Mouse (Mus musculus) stomach, embryonic 15.5 days (tissue): ENCODE data around the gene Klrb1f. TPM values are rescaled to one million over a fixed set of nuclear protein-coding genes. Genes with fewer than 3 reads are reported as not detected.

Experiments used
- ATAC-seq: fragments of 200-750 bp; cut with Nextera tagmentation; 2 replicates; pipeline ENCODE4 v1.8.0; 2017; ENCODE audit warnings: low read depth, moderate number of reproducible peaks, moderate TSS enrichment; ENCODE audit not compliant: insufficient read depth, low FRiP score
- H3K27ac ChIP-seq: fragments of 300-500 bp; sonication (generic); 2 replicates; pipeline ENCODE4 v1.5.1; 2015; ENCODE audit warnings: mild to moderate bottlenecking, inconsistent platforms
- H3K27me3 ChIP-seq: fragments of 300-500 bp; sonication (generic); replicated peaks from 2 replicates; pipeline ENCODE4 v1.6.1; 2015; ENCODE audit warnings: inconsistent platforms
- H3K36me3 ChIP-seq: fragments of 300-500 bp; sonication (generic); 2 replicates; pipeline ENCODE4 v1.6.1; 2015; ENCODE audit warnings: inconsistent platforms
- H3K4me1 ChIP-seq: fragments of 300-500 bp; sonication (generic); 2 replicates; pipeline ENCODE4 v1.6.1; 2015; ENCODE audit warnings: inconsistent platforms
- H3K4me2 ChIP-seq: fragments of 300-500 bp; sonication (generic); 2 replicates; pipeline ENCODE4 v1.6.1; 2015; ENCODE audit warnings: mild to moderate bottlenecking, inconsistent platforms
- H3K4me3 ChIP-seq: fragments of 300-500 bp; sonication (generic); replicated peaks from 2 replicates; pipeline ENCODE4 v1.5.1; 2015; ENCODE audit warnings: inconsistent platforms
- H3K9ac ChIP-seq: fragments of 300-500 bp; sonication (generic); 2 replicates; pipeline ENCODE4 v1.6.1; 2015; ENCODE audit warnings: inconsistent platforms
- H3K9me3 ChIP-seq: fragments of 300-500 bp; sonication (generic); 2 replicates; pipeline ENCODE4 v1.6.1; 2016; ENCODE audit warnings: inconsistent platforms
- WGBS: fragments of 180-500 bp; shearing (Covaris S2); methylation state at CpG from one replicate; pipeline ENCODE4 v1.1.7; 2015; 5-methylcytosine and 5-hydroxymethylcytosine counted together
- polyA plus RNA-seq: library from polyadenylated mRNA; unstranded; fragments of >200 nt; fragmentation: Nextera tagmentation; extraction: Ambion mirVana; gene quantifications from 2 replicates; pipeline ENCODE4 v1.2.1, GENCODE M21; 2015

Klrb1f gene
- polyA plus RNA-seq, 1 experiment from 2014 or later, result 0.32 TPM

DNA sequence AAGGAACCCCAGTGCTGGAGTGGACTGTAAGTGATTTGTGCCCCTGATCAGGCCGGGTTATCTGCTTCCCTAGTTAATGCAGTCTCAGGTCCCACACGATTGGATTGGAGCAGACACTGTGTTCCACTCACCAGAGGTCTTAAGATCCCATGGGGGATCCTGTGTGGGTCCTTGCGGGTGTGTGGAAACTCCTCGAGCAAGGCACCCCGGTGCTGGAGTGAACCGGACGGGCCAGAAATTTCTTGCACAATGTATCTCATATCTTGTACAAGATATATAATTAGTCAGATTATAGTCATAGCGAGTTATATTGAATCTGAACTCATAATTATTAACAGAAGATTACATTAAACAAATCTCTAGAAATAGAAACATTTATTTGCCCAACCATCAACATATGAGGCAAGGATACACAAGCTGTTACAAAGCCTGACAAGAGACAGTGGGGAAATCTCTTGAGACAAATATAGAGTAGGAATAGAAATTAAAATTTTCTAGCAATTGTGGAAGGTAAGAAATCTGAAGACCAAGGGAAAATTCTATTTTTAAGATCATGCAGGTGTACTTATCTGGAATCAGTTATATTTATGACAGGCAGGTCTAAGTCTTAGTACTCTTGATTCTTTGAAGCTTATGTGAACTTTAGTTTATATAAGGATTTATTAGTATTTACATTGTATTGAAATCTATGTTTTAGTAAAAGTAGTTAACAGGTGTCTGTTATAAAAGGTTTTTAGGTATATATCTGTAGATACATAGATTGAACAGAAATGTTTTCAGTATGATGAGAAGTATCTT is 18.1 kb upstream of the Klrb1f start:
- Histone ChIP-seq H3K9me3 (no peaks in the 10 kb centered on the region), H3K9ac (no peak overlapping the region), H3K4me3 (no peak overlapping the region), H3K36me3 (no peaks in the 10 kb centered on the region), H3K27ac (no peak overlapping the region), H3K27me3 (no peaks in the 10 kb centered on the region), H3K4me1 (no peaks in the 10 kb centered on the region), H3K4me2 (no peak overlapping the region)
- WGBS, result 79% methylated on average over 8 of the region's 8 CpGs
- no peak for ATAC-seq

DNA sequence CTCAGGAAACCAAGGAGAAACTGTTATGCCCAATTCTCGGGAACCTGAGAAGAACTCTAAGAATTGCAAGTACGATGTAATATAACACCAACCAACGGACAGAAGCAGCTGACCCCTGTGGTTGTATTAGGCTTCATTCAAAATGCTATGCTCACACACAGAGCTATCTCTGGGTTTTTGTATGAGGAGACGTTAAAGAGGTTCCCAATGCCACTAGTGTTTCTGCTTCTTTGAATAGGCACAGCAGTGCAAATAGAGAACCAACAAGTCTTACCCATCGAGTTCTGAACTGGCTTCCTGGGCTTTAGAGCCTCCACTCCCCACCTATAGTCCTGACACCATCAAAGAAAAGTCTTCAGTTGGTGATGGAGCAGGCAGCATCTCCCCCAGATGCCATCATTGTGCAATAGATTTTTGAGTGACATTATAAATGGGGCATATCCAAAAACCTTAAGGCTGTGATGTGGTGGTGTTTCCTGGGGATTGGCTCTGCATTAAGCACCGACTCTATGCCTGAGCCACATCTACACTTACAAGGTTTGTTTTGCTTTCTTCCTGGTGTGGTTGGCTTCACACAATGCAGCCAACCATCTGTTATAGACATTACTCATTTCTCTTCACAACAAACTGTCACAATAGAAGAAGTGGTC is 15.4 kb upstream of the Klrb1f start:
- no peak for ATAC-seq
- no peaks in the 10 kb centered on the region for H3K4me1 ChIP-seq
- H3K27me3 ChIP-seq, result no peaks in the 10 kb centered on the region
- no peak overlapping the region for H3K4me3 ChIP-seq
- 56% methylated on average over 6 of the region's 6 CpGs for WGBS
- H3K9ac ChIP-seq, result no peak overlapping the region
- no peak overlapping the region for H3K4me2 ChIP-seq
- H3K9me3 ChIP-seq, result no peaks in the 10 kb centered on the region
- no peak overlapping the region for H3K27ac ChIP-seq
- no peaks in the 10 kb centered on the region for H3K36me3 ChIP-seq

DNA sequence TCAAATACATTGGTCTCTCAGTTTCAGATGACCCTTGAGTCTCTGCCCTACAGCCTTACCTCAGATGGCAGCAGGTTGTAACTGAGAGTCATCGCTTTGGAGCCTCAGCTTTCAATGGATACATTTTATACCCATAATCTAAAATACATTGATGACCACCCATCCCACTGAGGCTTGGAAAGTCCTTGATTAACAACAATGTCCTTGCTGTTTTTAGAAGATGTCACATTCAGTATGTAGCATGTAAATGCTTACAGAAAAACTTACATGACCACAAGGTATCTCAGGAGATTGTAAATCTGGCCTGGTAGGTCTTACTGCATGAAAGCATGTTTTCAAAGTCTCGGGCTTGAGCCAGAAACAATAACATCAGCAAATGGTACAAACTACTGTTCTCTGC is 14.7 kb upstream of the Klrb1f start:
- H3K4me1 ChIP-seq, result no peaks in the 10 kb centered on the region
- H3K36me3 ChIP-seq, result no peaks in the 10 kb centered on the region
- H3K9me3 ChIP-seq, result no peaks in the 10 kb centered on the region
- no peak for ATAC-seq
- H3K9ac ChIP-seq, result no peak overlapping the region
- H3K27ac ChIP-seq, result no peak overlapping the region
- H3K27me3 ChIP-seq, result no peaks in the 10 kb centered on the region
- H3K4me3 ChIP-seq, result no peak overlapping the region
- 76% methylated on average over 2 of the region's 2 CpGs for WGBS
- no peak overlapping the region for H3K4me2 ChIP-seq

DNA sequence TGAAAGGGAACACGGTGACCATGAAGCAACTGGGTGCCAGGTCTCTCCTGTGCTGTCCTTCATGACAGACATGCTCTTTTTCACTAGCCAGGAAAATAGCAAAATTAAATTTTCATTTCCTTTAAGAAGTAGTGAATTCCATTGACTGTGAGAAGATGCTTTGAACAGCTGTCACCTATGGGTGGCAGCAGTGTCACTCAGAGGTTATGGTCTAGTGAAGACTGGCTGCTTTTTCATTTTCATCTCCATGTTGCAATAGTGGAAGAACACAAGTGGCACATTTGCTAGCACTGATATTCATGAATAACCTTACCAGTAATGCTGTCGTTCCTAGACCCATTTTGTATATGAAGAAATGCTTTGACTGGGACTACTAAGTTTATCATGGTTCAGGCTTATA is 12.3 kb upstream of the Klrb1f start:
- Histone ChIP-seq H3K4me3 (no peak overlapping the region), H3K27me3 (no peaks in the 10 kb centered on the region), H3K9ac (no peak overlapping the region), H3K4me2 (no peak overlapping the region), H3K27ac (no peak overlapping the region), H3K9me3 (no peaks in the 10 kb centered on the region), H3K4me1 (no peaks in the 10 kb centered on the region), H3K36me3 (no peaks in the 10 kb centered on the region)
- WGBS, result 75% methylated on average over 2 of the region's 2 CpGs
- ATAC-seq, result no peak

DNA sequence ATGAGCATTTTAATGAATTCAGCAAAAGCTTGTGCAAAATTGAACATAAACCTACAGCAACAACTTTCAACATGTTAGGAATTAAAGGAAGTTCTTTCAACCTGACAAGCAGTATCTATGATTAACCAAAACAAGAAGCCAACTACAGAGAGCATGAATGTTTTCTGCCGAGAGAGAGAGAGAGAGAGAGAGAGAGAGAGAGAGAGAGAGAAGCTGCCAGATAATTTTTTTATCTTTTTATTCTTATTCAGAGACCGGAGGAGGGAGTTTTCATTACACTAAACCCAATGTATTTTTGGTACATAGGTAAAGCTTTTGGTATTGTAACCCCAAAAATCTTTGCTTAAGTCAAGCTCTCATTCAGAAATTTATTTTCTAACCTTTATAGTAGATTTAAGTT is 10.7 kb upstream of the Klrb1f start:
- no peak for ATAC-seq
- Histone ChIP-seq H3K4me3 (no peak overlapping the region), H3K27ac (no peak overlapping the region), H3K4me1 (no peaks in the 10 kb centered on the region), H3K9ac (no peak overlapping the region), H3K9me3 (no peaks in the 10 kb centered on the region), H3K27me3 (no peaks in the 10 kb centered on the region), H3K36me3 (no peaks in the 10 kb centered on the region), H3K4me2 (no peak overlapping the region)
- 65% methylated on average over 2 of the region's 2 CpGs for WGBS

DNA sequence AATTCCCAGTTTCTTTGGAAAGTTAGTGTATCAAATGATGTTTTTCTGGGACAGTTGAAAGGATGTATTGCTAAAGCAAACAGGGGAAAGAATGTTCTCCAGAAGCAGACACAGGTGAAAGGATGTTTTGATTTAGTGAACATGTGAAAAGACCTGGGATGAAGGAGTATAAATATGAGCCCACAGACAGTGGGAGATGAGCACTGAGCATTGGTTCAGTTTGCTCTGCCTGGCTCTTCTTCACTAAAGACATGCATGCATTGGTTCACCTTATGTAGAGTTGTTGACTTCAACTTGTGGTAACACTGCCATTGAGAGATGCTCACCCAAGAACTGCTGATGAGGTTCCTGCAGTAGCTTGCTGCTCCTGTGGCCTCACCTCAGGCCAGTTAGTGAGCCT is 9.4 kb upstream of the Klrb1f start:
- no peak overlapping the region for H3K4me3 ChIP-seq
- no peaks in the 10 kb centered on the region for H3K9me3 ChIP-seq
- no peak overlapping the region for H3K27ac ChIP-seq
- no peak overlapping the region for H3K9ac ChIP-seq
- no peak overlapping the region for H3K4me2 ChIP-seq
- ATAC-seq, result no peak
- H3K36me3 ChIP-seq, result no peaks in the 10 kb centered on the region
- H3K4me1 ChIP-seq, result no peaks in the 10 kb centered on the region
- H3K27me3 ChIP-seq, result no peaks in the 10 kb centered on the region

DNA sequence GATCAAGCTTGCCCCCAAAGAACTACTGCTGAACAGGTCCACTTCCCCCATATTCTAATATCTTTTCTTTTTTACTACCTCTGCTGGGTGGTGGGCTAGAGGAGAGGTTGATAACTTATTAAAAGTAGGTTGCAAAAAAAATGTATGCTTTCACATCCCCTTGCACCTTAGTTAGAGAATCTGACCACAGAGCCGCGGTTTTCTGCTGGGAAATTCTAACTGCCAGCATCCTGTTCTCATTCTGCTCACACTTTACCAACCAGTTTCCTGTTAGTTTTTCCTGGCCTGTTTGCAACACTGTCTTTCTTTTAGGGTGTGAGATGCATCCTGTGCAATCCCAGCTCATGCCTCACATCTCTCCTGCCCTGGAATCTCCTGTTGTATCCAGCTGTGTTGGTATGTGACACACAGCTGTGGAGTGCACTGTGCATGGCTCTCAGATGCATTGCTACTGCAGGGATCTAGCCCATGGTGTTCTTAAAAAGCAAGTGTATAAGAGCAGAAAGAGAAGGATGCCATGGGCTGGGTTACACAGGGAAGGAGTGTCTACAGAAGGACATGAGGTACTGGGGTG is 8.7 kb upstream of the Klrb1f start:
- Histone ChIP-seq H3K4me2 (no peak overlapping the region), H3K4me1 (no peaks in the 10 kb centered on the region), H3K36me3 (no peaks in the 10 kb centered on the region), H3K4me3 (no peak overlapping the region), H3K27me3 (no peaks in the 10 kb centered on the region), H3K9me3 (no peaks in the 10 kb centered on the region), H3K9ac (no peak overlapping the region), H3K27ac (no peak overlapping the region)
- WGBS, result 80% methylated on average over 2 of the region's 2 CpGs
- ATAC-seq, result no peak

DNA sequence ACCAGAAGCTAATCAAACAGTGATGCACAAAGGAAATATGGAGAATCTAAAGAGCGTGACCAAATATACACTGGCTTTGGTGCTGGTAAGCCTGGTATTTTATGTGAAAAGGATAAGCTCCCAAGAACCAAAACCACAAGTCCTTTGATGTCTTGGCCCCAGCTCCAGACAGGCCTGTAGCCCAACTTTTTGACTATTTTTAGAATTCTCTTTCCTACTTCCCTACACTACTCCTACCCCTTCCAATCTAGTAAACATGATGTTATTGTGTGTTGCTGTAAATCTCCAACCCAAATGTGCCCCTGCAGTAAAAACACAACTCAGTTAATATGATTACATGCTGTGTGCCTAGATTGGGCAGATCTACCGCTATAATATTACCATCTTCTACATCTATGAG is 4.2 kb upstream of the Klrb1f start:
- H3K27me3 ChIP-seq, result no peaks in the 10 kb centered on the region
- no peak overlapping the region for H3K27ac ChIP-seq
- H3K4me3 ChIP-seq, result no peak overlapping the region
- 89% methylated on average over 2 of the region's 2 CpGs for WGBS
- no peaks in the 10 kb centered on the region for H3K4me1 ChIP-seq
- ATAC-seq, result no peak
- H3K9me3 ChIP-seq, result no peaks in the 10 kb centered on the region
- H3K36me3 ChIP-seq, result no peaks in the 10 kb centered on the region
- no peak overlapping the region for H3K4me2 ChIP-seq
- no peak overlapping the region for H3K9ac ChIP-seq

DNA sequence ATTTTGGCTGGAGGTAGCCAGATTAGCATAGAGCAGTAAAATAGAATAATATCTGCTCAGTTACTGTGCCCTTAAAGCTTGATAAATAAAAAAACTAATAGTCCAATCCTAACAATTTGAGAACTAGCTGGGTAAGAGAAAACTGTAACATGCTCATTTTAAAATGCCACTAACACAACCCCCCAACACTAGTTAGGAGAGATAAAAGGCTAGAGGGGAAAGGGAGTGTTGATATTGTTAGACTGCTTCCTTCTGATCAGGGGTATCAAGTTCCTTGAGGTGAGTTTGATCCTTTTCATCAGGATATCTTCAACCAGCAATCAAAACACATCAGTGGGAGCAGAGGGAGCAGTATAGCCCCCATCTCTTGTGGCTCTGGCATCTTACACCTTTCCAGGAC is 3.2 kb upstream of the Klrb1f start:
- H3K9ac ChIP-seq, result no peak overlapping the region
- H3K9me3 ChIP-seq, result no peaks in the 10 kb centered on the region
- no peak overlapping the region for H3K4me3 ChIP-seq
- H3K4me2 ChIP-seq, result no peak overlapping the region
- no peak overlapping the region for H3K27ac ChIP-seq
- no peak for ATAC-seq
- H3K27me3 ChIP-seq, result no peaks in the 10 kb centered on the region
- H3K4me1 ChIP-seq, result no peaks in the 10 kb centered on the region
- no peaks in the 10 kb centered on the region for H3K36me3 ChIP-seq

DNA sequence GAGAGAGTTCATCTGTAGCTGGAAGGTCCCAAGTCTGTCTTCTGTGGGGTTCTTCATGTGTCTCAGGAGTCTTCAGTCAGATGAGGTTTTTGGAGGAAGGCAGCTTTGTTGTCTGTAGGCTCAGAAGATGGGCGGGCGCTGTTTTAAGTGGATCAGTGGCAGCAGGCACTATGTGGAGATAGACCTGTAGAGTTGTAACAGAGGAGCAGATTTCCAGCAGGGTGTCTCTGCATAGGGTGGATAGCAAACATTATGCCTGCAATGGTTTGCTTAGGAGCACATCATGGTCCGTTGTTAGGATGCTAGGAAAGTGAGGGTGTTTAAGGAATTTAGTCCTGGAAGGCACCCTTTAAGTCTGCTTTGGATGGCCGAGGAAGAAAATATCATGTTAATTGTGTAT is 2.7 kb downstream of the Klrb1f start:
- no peak overlapping the region for H3K27ac ChIP-seq
- H3K9me3 ChIP-seq, result no peaks in the 10 kb centered on the region
- no peak overlapping the region for H3K9ac ChIP-seq
- no peaks in the 10 kb centered on the region for H3K36me3 ChIP-seq
- no peak for ATAC-seq
- WGBS, result 55% methylated on average over 4 of the region's 4 CpGs
- no peaks in the 10 kb centered on the region for H3K27me3 ChIP-seq
- no peak overlapping the region for H3K4me2 ChIP-seq
- 0 out of 2 replicates have a peak, but pooled peaks cover 3% of the 10 kb centered on the region for H3K4me1 ChIP-seq
- no peak overlapping the region for H3K4me3 ChIP-seq

DNA sequence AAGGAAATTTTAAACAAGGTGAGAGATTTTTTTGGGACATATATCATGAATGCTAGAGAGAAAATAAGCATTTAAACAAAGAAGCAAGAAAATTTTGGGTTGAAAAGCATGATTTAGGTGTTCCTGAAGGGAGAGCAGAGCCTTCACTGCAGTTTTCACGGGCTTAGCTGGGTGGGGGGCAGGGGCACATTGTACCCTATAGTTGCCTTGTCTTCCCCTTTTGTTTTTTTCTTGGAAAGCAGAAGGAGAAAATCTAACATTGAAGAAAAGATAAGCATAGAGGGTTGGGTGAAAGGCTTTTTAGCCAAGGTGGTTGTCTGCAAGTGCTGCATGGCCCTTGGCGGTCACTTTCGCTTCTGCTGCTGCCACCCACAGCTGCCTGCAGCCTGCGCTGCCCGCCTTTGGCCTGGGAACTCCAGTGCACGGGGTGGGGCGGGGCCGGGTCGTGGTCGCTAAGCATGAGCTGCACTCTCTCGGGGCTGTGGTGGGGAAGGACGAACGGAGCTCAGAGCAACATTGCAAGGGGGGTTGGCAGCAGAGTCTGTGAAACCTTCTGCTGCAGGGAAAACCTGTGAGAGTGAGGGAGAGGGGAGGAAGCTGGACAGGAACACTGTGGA is 3.3 kb downstream of the Klrb1f start:
- under 1% methylated on average over 13 of the region's 13 CpGs for WGBS
- H3K4me3 ChIP-seq, result peak overlapping the region; percentile 42

More for the DNA sequence above, 3.3 kb downstream of the Klrb1f start:
- H3K27me3 ChIP-seq, result no peaks in the 10 kb centered on the region
- no peak overlapping the region for H3K9ac ChIP-seq
- ATAC-seq, result peak; percentile 91
- H3K36me3 ChIP-seq, result no peaks in the 10 kb centered on the region
- H3K4me1 ChIP-seq, result 0 out of 2 replicates have a peak, but pooled peaks cover 3% of the 10 kb centered on the region
- no peak overlapping the region for H3K27ac ChIP-seq
- H3K4me2 ChIP-seq, result peak overlapping the region; percentile 60
- H3K9me3 ChIP-seq, result no peaks in the 10 kb centered on the region
